Mouse (Mus musculus): ENCODE data around the gene Ccl9. TPM values are rescaled to one million over a fixed set of nuclear protein-coding genes. Genes with fewer than 3 reads are reported as not detected.

Ccl9 gene
- polyA plus RNA-seq, 1 experiment from 2014 or later, result 1.9 TPM

DNA sequence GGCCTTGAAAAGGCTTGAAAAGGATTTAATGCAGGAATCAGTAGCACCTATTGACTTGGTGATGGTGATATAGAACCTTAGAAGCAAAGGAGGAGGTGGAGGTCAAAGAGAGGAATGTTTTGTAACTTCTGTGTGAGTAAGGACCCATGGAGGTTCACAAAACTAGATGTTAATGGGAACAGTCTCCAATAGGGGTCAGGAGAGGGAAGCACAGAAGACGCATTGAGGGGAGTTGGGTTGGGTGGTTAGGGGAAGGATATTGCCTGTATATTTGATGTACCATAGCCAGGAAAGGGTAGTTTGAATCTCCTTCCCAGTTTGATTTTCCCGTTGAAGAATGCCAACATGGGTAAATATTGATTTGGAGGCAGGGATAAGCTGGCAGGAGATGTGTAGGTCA lies 5.8 kb upstream of the Ccl9 start:
- Histone ChIP-seq H3K27ac (ENCODE audit: low read length) (no peak overlapping the region), H3K4me2 (replicated peaks; ENCODE audit: low read depth, low read length) (no peak overlapping the region), H3K27me3 (ENCODE audit: control insufficient read depth, insufficient read depth, low read length) (no peaks in the 10 kb centered on the region), H3K9me3 (ENCODE audit: control insufficient read depth, low read depth, low read length) (no peaks in the 10 kb centered on the region), H3K9ac (replicated peaks; ENCODE audit: low read depth, low read length) (no peak overlapping the region), H3K4me3 (ENCODE audit: low read depth, low read length) (no peak overlapping the region), H3K4me1 (ENCODE audit: control insufficient read depth, insufficient read depth, low read length) (no peaks in the 10 kb centered on the region), H3K36me3 (ENCODE audit: control insufficient read depth, insufficient read depth, low read length) (no peaks in the 10 kb centered on the region)
- no peak for ATAC-seq (ENCODE audit: insufficient number of reproducible peaks, insufficient read depth, low FRiP score, low read depth)
- 68% methylated on average over 2 of the region's 2 CpGs for WGBS

DNA sequence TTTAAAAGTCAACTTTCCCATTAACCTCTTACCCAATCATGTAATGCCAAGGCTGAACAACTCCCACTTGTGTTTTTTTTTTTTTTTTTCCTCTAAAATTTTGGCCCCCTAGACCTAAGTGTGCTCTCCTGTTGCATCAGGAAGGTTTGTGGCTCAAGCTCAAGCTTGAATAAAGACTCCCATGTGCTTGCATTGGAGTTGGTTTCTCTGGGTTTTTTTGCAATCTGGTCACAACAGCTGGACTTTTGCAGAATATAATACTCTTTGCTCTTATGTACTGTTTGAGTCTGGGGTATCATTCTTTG lies 5.0 kb upstream of the Ccl9 start:
- H3K9me3 ChIP-seq (ENCODE audit: control insufficient read depth, low read depth, low read length), result no peaks in the 10 kb centered on the region
- no peak overlapping the region for H3K4me3 ChIP-seq (ENCODE audit: low read depth, low read length)
- H3K4me1 ChIP-seq (ENCODE audit: control insufficient read depth, insufficient read depth, low read length), result no peaks in the 10 kb centered on the region
- no peaks in the 10 kb centered on the region for H3K27me3 ChIP-seq (ENCODE audit: control insufficient read depth, insufficient read depth, low read length)
- H3K4me2 ChIP-seq (replicated peaks; ENCODE audit: low read depth, low read length), result no peak overlapping the region
- no peaks in the 10 kb centered on the region for H3K36me3 ChIP-seq (ENCODE audit: control insufficient read depth, insufficient read depth, low read length)
- H3K9ac ChIP-seq (replicated peaks; ENCODE audit: low read depth, low read length), result no peak overlapping the region
- ATAC-seq (ENCODE audit: insufficient number of reproducible peaks, insufficient read depth, low FRiP score, low read depth), result no peak
- no peak overlapping the region for H3K27ac ChIP-seq (ENCODE audit: low read length)

DNA sequence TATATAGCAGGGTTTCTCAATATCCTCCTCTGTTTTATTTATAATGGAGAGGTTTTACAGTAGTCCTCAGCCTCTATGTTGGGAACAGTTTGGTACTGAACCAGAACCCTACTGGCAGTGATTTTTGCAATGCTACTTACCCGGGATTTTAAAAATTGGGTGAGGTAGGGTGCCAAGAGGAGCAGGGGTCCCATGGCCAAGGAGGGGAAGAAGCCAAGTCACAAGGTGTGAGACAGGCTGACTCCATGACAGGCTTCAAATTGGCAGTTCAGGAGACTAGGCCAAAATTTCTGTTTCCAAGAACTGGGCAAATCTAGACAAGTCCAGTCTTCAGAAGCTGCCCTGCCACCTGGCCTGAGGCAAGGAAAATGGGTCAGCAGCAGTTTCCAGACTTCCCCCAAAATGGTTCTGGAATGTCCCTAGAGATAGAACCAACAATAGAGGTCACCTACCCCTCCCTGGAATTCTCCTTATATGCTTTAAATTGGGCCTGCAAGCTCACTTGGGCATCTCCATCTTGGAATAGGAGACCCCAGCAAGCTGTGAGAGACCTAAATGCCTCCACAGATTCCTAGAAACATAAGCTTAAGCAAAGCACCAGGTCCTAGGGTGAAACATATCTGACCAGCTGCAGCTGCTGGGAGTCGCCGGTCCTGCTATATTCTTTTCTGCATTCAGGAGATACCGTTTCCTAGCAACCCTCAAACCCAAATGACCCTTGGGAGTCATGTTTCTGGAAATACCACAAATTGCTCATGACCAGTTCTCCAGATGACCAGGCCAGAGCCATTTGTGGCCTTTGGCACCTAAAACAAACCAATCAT lies 4.4 kb upstream of the Ccl9 start:
- Histone ChIP-seq H3K27ac (ENCODE audit: low read length) (no peak overlapping the region), H3K4me1 (ENCODE audit: control insufficient read depth, insufficient read depth, low read length) (no peaks in the 10 kb centered on the region), H3K36me3 (ENCODE audit: control insufficient read depth, insufficient read depth, low read length) (no peaks in the 10 kb centered on the region), H3K9ac (replicated peaks; ENCODE audit: low read depth, low read length) (no peak overlapping the region), H3K4me2 (replicated peaks; ENCODE audit: low read depth, low read length) (no peak overlapping the region), H3K4me3 (ENCODE audit: low read depth, low read length) (no peak overlapping the region), H3K27me3 (ENCODE audit: control insufficient read depth, insufficient read depth, low read length) (no peaks in the 10 kb centered on the region), H3K9me3 (ENCODE audit: control insufficient read depth, low read depth, low read length) (no peaks in the 10 kb centered on the region)
- no peak for ATAC-seq (ENCODE audit: insufficient number of reproducible peaks, insufficient read depth, low FRiP score, low read depth)
- WGBS, result 48% methylated on average over 4 of the region's 4 CpGs

DNA sequence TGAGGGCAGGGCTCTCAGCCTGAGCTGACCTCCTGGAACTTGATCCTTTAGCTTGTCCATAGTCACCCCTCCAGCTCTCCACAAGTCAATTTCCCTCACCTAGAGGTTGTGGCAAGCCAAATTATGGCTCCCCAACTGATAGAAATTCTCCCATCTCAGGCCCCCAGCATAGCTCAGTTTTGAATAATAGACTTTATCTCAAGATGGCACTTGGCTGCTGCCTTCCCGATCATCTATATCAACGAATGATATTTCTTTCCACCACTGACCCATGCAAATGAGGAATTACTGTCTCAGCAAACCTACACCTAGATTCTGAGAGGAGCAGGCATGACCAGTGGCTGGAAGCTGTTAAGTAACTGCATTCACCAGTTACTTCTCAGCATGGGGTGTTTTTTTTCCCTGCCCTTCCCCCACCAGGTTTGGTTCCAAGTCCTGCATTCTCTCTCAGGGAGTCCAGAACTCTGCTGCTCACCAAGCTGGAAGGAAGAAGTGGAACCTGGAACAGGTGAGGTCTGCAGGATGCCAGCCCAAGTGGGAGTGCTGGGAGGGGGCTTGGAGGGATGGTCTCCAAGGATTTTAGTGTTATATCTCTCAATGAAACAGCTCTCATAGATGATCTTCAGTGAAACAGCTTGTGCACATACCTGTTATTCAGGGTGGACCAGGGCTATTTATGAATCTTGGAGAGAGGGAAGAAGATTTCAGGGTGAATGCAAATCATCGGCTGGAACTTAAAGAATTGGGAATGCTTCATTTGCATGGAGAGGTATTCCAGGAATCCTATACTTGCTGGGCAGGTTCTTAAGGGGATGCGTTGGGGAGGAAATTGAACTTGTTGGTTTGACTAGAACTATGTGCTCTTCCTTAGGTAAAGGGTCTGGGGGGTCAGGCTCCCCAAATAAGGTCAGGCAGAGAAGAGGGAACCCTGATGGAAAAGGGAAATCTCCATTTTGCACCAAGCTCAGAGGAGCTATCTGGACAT lies 3.5 kb upstream of the Ccl9 start:
- H3K27ac ChIP-seq (ENCODE audit: low read length), result no peak overlapping the region
- H3K4me1 ChIP-seq (ENCODE audit: control insufficient read depth, insufficient read depth, low read length), result no peaks in the 10 kb centered on the region
- 68% methylated on average over 4 of the region's 4 CpGs for WGBS
- no peaks in the 10 kb centered on the region for H3K36me3 ChIP-seq (ENCODE audit: control insufficient read depth, insufficient read depth, low read length)
- ATAC-seq (ENCODE audit: insufficient number of reproducible peaks, insufficient read depth, low FRiP score, low read depth), result no peak
- no peaks in the 10 kb centered on the region for H3K27me3 ChIP-seq (ENCODE audit: control insufficient read depth, insufficient read depth, low read length)
- no peak overlapping the region for H3K4me2 ChIP-seq (replicated peaks; ENCODE audit: low read depth, low read length)
- no peaks in the 10 kb centered on the region for H3K9me3 ChIP-seq (ENCODE audit: control insufficient read depth, low read depth, low read length)
- H3K4me3 ChIP-seq (ENCODE audit: low read depth, low read length), result no peak overlapping the region
- H3K9ac ChIP-seq (replicated peaks; ENCODE audit: low read depth, low read length), result no peak overlapping the region

DNA sequence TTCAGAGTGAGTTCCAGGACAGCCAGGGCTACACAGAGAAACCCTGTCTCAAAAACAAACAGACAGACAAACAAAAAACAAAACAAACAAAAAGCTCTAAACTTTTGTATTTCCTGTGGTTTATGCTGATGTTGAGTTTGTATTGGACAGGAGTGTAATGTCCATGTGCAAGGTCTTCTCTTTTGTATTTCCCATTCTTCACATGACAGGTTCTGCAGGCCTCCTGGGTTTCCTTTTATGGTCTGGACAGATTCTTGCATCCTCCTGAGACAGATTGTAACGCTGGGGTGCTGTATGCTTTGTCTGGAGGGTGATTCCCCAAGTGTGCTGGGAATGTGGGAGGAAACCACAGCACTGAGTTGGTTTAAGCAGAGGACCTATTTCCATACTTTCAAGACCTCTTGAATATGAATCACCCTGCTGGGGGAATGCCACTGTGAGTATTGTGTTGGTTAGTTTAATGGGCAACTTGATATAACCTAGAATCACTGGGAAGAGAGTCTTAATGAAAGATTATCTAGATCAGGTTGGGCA lies 2.3 kb upstream of the Ccl9 start:
- no peaks in the 10 kb centered on the region for H3K9me3 ChIP-seq (ENCODE audit: control insufficient read depth, low read depth, low read length)
- no peak overlapping the region for H3K27ac ChIP-seq (ENCODE audit: low read length)
- no peak overlapping the region for H3K4me2 ChIP-seq (replicated peaks; ENCODE audit: low read depth, low read length)
- H3K36me3 ChIP-seq (ENCODE audit: control insufficient read depth, insufficient read depth, low read length), result no peaks in the 10 kb centered on the region
- H3K4me3 ChIP-seq (ENCODE audit: low read depth, low read length), result no peak overlapping the region
- ATAC-seq (ENCODE audit: insufficient number of reproducible peaks, insufficient read depth, low FRiP score, low read depth), result no peak
- WGBS, result 59% methylated on average over 1 of the region's 1 CpGs
- no peaks in the 10 kb centered on the region for H3K27me3 ChIP-seq (ENCODE audit: control insufficient read depth, insufficient read depth, low read length)
- no peaks in the 10 kb centered on the region for H3K4me1 ChIP-seq (ENCODE audit: control insufficient read depth, insufficient read depth, low read length)
- no peak overlapping the region for H3K9ac ChIP-seq (replicated peaks; ENCODE audit: low read depth, low read length)

DNA sequence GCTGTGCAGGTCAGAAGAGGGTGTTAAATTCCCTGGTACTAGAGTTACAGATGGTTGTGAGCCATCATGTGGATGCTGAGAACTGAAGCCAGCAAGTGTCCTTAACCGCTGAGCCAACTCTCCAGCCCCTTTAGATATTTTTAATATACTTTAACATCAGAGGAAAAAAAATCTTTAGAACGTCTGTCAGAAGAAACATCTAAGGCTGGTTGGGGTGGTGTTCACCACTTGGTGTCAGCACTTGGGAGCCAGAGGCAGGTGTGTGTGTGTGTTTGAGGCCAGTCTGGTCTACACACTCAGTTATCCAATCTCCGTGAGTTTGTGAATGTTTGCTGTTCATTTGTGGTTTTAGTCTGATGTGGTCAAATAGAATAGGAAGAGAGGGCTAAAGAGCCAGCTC lies 563 bp upstream of the Ccl9 start:
- no peak for ATAC-seq (ENCODE audit: insufficient number of reproducible peaks, insufficient read depth, low FRiP score, low read depth)
- Histone ChIP-seq H3K36me3 (ENCODE audit: control insufficient read depth, insufficient read depth, low read length) (no peaks in the 10 kb centered on the region), H3K4me3 (ENCODE audit: low read depth, low read length) (no peak overlapping the region), H3K27me3 (ENCODE audit: control insufficient read depth, insufficient read depth, low read length) (no peaks in the 10 kb centered on the region), H3K9ac (replicated peaks; ENCODE audit: low read depth, low read length) (no peak overlapping the region), H3K4me2 (replicated peaks; ENCODE audit: low read depth, low read length) (no peak overlapping the region), H3K4me1 (ENCODE audit: control insufficient read depth, insufficient read depth, low read length) (no peaks in the 10 kb centered on the region), H3K27ac (ENCODE audit: low read length) (no peak overlapping the region), H3K9me3 (ENCODE audit: control insufficient read depth, low read depth, low read length) (no peaks in the 10 kb centered on the region)
- 73% methylated on average over 3 of the region's 3 CpGs for WGBS

DNA sequence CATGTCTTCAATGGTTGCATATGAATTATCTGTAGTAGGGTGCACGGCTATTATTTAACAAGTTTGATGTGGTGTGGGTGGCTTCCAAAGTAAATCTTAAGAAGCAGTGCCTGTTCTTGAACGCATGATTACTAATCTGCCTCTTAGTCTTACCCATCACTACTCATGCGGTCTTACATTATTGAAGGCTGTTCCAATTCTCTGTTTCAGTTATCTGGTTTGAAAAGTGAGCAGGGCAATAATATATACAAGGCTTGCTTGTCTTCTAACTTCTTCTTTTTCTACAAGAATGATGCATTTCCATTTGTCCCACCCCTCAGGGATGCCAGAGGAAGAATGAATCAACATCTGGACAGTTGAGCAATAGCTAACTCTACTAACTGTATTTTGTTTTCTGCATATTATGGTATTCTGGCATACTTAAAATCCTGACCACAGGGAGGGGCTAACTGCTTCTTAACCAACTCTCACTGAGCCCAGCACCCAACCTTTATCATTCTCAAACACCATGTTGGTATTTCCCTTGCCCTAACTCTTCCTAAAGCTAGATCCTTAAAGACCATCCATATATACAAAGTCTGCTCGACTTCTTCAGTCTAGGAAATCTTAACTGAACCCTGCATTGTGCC lies 1.4 kb downstream of the Ccl9 start:
- WGBS, result 86% methylated on average over 4 of the region's 4 CpGs

DNA sequence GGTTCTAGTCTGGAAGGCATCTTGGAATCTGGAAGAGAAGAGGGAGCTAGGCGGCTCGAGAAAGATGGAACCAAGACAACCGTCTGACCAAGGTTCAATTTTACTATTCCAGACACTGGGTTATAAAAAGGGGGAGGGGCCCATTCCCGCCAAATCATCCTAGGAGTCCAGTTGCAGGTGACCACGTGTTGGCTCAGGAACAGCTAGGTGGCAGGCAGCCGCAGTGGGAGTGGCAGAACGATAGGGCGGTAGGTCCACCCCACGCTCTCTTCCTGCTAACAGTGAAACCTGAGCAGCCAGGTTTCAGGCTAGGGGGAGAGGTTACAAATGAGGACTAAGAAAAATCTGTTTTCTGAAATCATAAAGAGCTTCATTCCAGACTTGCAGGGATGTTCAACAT lies 5.6 kb downstream of the Ccl9 start:
- no peaks in the 10 kb centered on the region for H3K27me3 ChIP-seq (ENCODE audit: control insufficient read depth, insufficient read depth, low read length)
- H3K4me3 ChIP-seq (ENCODE audit: low read depth, low read length), result no peak overlapping the region
- H3K27ac ChIP-seq (ENCODE audit: low read length), result no peak overlapping the region
- no peak overlapping the region for H3K4me2 ChIP-seq (replicated peaks; ENCODE audit: low read depth, low read length)
- WGBS, result 43% methylated on average over 9 of the region's 9 CpGs
- ATAC-seq (ENCODE audit: insufficient number of reproducible peaks, insufficient read depth, low FRiP score, low read depth), result no peak
- H3K36me3 ChIP-seq (ENCODE audit: control insufficient read depth, insufficient read depth, low read length), result no peaks in the 10 kb centered on the region
- no peaks in the 10 kb centered on the region for H3K4me1 ChIP-seq (ENCODE audit: control insufficient read depth, insufficient read depth, low read length)
- H3K9me3 ChIP-seq (ENCODE audit: control insufficient read depth, low read depth, low read length), result no peaks in the 10 kb centered on the region
- no peak overlapping the region for H3K9ac ChIP-seq (replicated peaks; ENCODE audit: low read depth, low read length)

More for the DNA sequence above, 1.4 kb downstream of the Ccl9 start:
- no peak for ATAC-seq (ENCODE audit: insufficient number of reproducible peaks, insufficient read depth, low FRiP score, low read depth)
- no peaks in the 10 kb centered on the region for H3K9me3 ChIP-seq (ENCODE audit: control insufficient read depth, low read depth, low read length)
- no peak overlapping the region for H3K27ac ChIP-seq (ENCODE audit: low read length)
- no peak overlapping the region for H3K4me2 ChIP-seq (replicated peaks; ENCODE audit: low read depth, low read length)
- no peaks in the 10 kb centered on the region for H3K36me3 ChIP-seq (ENCODE audit: control insufficient read depth, insufficient read depth, low read length)
- no peaks in the 10 kb centered on the region for H3K4me1 ChIP-seq (ENCODE audit: control insufficient read depth, insufficient read depth, low read length)
- no peak overlapping the region for H3K4me3 ChIP-seq (ENCODE audit: low read depth, low read length)
- no peaks in the 10 kb centered on the region for H3K27me3 ChIP-seq (ENCODE audit: control insufficient read depth, insufficient read depth, low read length)
- no peak overlapping the region for H3K9ac ChIP-seq (replicated peaks; ENCODE audit: low read depth, low read length)
